Mouse (Mus musculus) lung, postnatal 36 days (tissue): ENCODE results near the gene Zfp536.
"Not testable (repeated sequence)": the region's sequence is repeated elsewhere in the genome, so short reads cannot be mapped to it uniquely, and the experiment has no call there.

ENCODE experiments used
- DNase-seq: peaks from one replicate; pipeline ENCODE4 v3.0.0; 2022; ENCODE audit warnings: mixed read lengths

Gene Zfp536

GRCm38 (mm10) chr7:37753024-37753423, 20.4 kb downstream of the Zfp536 start:
- DNase-seq, result no peak

GRCm38 (mm10) chr7:37746133-37746761, 27.2 kb downstream of the Zfp536 start:
- DNase-seq, result no peak

GRCm38 (mm10) chr7:37743350-37743749, 30.1 kb downstream of the Zfp536 start:
- DNase-seq, result no peak

- DNase-seq, result no peak
Observed at GRCm38 (mm10) chr7:37737191-37737590, 36.2 kb downstream of the Zfp536 start.

- no peak for DNase-seq
Observed at GRCm38 (mm10) chr7:37736413-37736720, 37.1 kb downstream of the Zfp536 start.

- DNase-seq, result no peak
Observed at GRCm38 (mm10) chr7:37735707-37736412, 37.6 kb downstream of the Zfp536 start.

GRCm38 (mm10) chr7:37735101-37735500, 38.3 kb downstream of the Zfp536 start:
- DNase-seq, result no peak

- DNase-seq, result no peak
Observed at GRCm38 (mm10) chr7:37734576-37734975, 38.9 kb downstream of the Zfp536 start.

GRCm38 (mm10) chr7:37733996-37734395, 39.4 kb downstream of the Zfp536 start:
- no peak for DNase-seq

- no peak for DNase-seq
Observed at GRCm38 (mm10) chr7:37732741-37733140, 40.7 kb downstream of the Zfp536 start.

GRCm38 (mm10) chr7:37727746-37728145, 45.7 kb downstream of the Zfp536 start:
- no peak for DNase-seq

- DNase-seq, result no peak
Observed at GRCm38 (mm10) chr7:37724002-37724790, 49.2 kb downstream of the Zfp536 start.

GRCm38 (mm10) chr7:37723191-37723592, 50.2 kb downstream of the Zfp536 start:
- DNase-seq, result no peak

- no peak for DNase-seq
Observed at GRCm38 (mm10) chr7:37721676-37722075, 51.8 kb downstream of the Zfp536 start.

GRCm38 (mm10) chr7:37718671-37719402, 54.6 kb downstream of the Zfp536 start:
- no peak for DNase-seq

GRCm38 (mm10) chr7:37717071-37717470, 56.4 kb downstream of the Zfp536 start:
- no peak for DNase-seq

- DNase-seq, result no peak
Observed at GRCm38 (mm10) chr7:37716626-37717025, 56.8 kb downstream of the Zfp536 start.

- DNase-seq, result no peak
Observed at GRCm38 (mm10) chr7:37704464-37704863, 69.0 kb downstream of the Zfp536 start.

GRCm38 (mm10) chr7:37697378-37697777, 76.1 kb downstream of the Zfp536 start:
- DNase-seq, result not testable (repeated sequence)

- no peak for DNase-seq
Observed at GRCm38 (mm10) chr7:37695066-37695465, 78.4 kb downstream of the Zfp536 start.

- DNase-seq, result no peak
Observed at GRCm38 (mm10) chr7:37690606-37691005, 82.8 kb downstream of the Zfp536 start.

- DNase-seq, result no peak
Observed at GRCm38 (mm10) chr7:37689561-37690305, 83.7 kb downstream of the Zfp536 start.
